Mouse (Mus musculus): ENCODE measurements around the gene Esyt2. TPM values are rescaled to one million over a fixed set of nuclear protein-coding genes. Genes with fewer than 3 reads are reported as not detected.

The Esyt2 gene
- 10 to 100 TPM; 35.1 to 38.4 TPM for total RNA-seq (2023)

GRCm38 (mm10) chr12:116280653-116281364 is at the start of gene Esyt2:
Esyt2 (plus strand) TSS chr12:116281196.

GRCm38 (mm10) chr12:116262555-116263341 is 18.2 kb upstream of the Esyt2 start, which contains the start of gene Wdr60:
Wdr60 (minus strand) TSS chr12:116263022.

GRCm38 (mm10) chr12:116275086-116275485 is 5.9 kb upstream of the Esyt2 start, which contains the start of gene Gm11027:
Gm11027 (plus strand) TSS chr12:116275386.

DNA sequence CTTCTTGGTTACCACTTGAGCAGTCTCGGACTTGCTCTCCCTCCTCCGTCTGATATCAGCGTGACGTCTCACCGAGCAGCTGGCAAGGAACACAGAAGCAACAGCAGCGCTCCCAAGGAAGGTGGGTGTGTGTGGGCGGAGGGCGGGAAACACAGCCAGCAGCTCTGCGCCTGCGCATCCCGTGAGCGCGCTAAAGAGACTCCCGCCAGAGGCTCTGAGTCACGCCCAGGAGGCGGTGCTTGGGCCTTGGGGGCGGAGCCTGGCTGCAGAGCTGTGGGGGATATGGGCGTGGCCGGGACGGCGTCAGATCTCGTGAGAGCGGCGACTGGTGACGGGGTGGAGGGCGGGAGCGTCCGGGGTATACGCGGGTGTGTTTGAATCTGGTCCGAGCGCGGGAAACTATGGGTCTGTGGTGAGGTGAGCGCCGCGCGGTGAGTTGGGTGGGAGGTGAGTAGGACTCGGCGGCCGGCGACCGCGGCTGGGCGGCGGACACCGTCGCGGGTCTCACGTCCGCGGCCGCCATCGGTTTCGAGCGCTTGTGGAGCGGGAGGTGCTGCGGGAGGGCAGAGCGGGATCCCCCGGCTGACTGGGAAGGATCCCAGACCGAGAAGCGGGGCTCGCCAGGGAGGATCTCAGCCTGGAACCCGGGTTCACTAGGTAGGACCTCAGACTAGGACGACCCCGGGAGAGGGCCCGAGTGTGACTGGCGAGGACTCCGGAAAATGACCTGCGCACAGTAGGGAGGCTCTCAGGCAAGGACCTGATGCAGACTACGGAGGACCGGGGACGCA is 124.2 kb downstream of the Esyt2 start, which contains the start of gene Ncapg2:
Ncapg2 (plus strand) TSS at position 358 of the 791 bp plus-strand sequence.

Other genes with a start within 250 kb of the Esyt2 start
- 10 to 100 TPM; 30.5 to 32.7 TPM for gene Zfp386, start 233.5 kb upstream of the Esyt2 start, total RNA-seq (2023)
- not detected for gene Vipr2, start 203.5 kb upstream of the Esyt2 start, total RNA-seq (2023)
- gene Wdr60, start 18.2 kb upstream of the Esyt2 start, total RNA-seq (2023) = 1 to 10 TPM in 1 of 2 experiments, under 1 TPM in 1; 0.94 to 4.0 TPM
- gene Gm11027, start 5.8 kb upstream of the Esyt2 start, total RNA-seq (2023) = not detected
- gene Ncapg2, start 124.2 kb downstream of the Esyt2 start, total RNA-seq (2023) = 1 to 10 TPM; 8.4 to 9.3 TPM
- gene Ptprn2, start 204.5 kb downstream of the Esyt2 start, total RNA-seq (2023) = not detected

Data from monocyte, adult 59 days (primary cell).